Mouse (Mus musculus) A20 (cell line): ENCODE results near the gene Ces3a.
"Not testable (repeated sequence)": the region's sequence is repeated elsewhere in the genome, so short reads cannot be mapped to it uniquely, and the experiment has no call there.

Experiments
- DNase-seq: peaks from one replicate; pipeline ENCODE4 v3.0.0-alpha.2; 2011; ENCODE audit warnings: low read depth, low spot score

Ces3a gene

GRCm38 (mm10) chr8:105093992-105094391 lies 45.6 kb downstream of the Ces3a start:
- no peak for DNase-seq

- not testable (repeated sequence) for DNase-seq
Measured at GRCm38 (mm10) chr8:105102101-105102785, 53.8 kb downstream of the Ces3a start.

- not testable (repeated sequence) for DNase-seq
Measured at GRCm38 (mm10) chr8:105103701-105104100, 55.3 kb downstream of the Ces3a start.

- peak; percentile 4 for DNase-seq
Measured at GRCm38 (mm10) chr8:105104220-105104619, 55.8 kb downstream of the Ces3a start.
